Mouse (Mus musculus): Measurements from ENCODE around the gene Adssl1.

Gene Adssl1

GRCm38 (mm10) chr12:112592985-112593734 is 26.7 kb upstream of the Adssl1 start:
- no peak for DNase-seq (ENCODE audit: extremely low read depth, low read depth)

GRCm38 (mm10) chr12:112593951-112594915 is 25.6 kb upstream of the Adssl1 start:
- DNase-seq (ENCODE audit: extremely low read depth, low read depth) = peak; percentile 80

GRCm38 (mm10) chr12:112594989-112595388 is 24.9 kb upstream of the Adssl1 start:
- DNase-seq (ENCODE audit: extremely low read depth, low read depth) = peak; percentile 66

GRCm38 (mm10) chr12:112595626-112596025 is 24.2 kb upstream of the Adssl1 start:
- no peak for DNase-seq (ENCODE audit: extremely low read depth, low read depth)

- DNase-seq (ENCODE audit: extremely low read depth, low read depth) = no peak
Measured at GRCm38 (mm10) chr12:112596454-112596853, 23.4 kb upstream of the Adssl1 start.

- DNase-seq (ENCODE audit: extremely low read depth, low read depth) = no peak
Measured at GRCm38 (mm10) chr12:112596891-112597500, 22.8 kb upstream of the Adssl1 start.

GRCm38 (mm10) chr12:112597618-112598017 is 22.2 kb upstream of the Adssl1 start:
- DNase-seq (ENCODE audit: extremely low read depth, low read depth) = no peak

GRCm38 (mm10) chr12:112599198-112599597 is 20.6 kb upstream of the Adssl1 start:
- DNase-seq (ENCODE audit: extremely low read depth, low read depth) = peak; percentile 100

GRCm38 (mm10) chr12:112599942-112600611 is 19.8 kb upstream of the Adssl1 start:
- no peak for DNase-seq (ENCODE audit: extremely low read depth, low read depth)

GRCm38 (mm10) chr12:112604022-112604421 is 15.8 kb upstream of the Adssl1 start:
- DNase-seq (ENCODE audit: extremely low read depth, low read depth) = no peak

GRCm38 (mm10) chr12:112604709-112605649 is 14.9 kb upstream of the Adssl1 start:
- DNase-seq (ENCODE audit: extremely low read depth, low read depth) = no peak

GRCm38 (mm10) chr12:112605766-112606165 is 14.1 kb upstream of the Adssl1 start:
- peak; percentile 66 for DNase-seq (ENCODE audit: extremely low read depth, low read depth)

GRCm38 (mm10) chr12:112606998-112607397 is 12.8 kb upstream of the Adssl1 start:
- DNase-seq (ENCODE audit: extremely low read depth, low read depth) = no peak

- DNase-seq (ENCODE audit: extremely low read depth, low read depth) = no peak
Measured at GRCm38 (mm10) chr12:112609031-112609430, 10.8 kb upstream of the Adssl1 start.

- no peak for DNase-seq (ENCODE audit: extremely low read depth, low read depth)
Measured at GRCm38 (mm10) chr12:112616668-112617067, 3.2 kb upstream of the Adssl1 start.

- peak; percentile 85 for DNase-seq (ENCODE audit: extremely low read depth, low read depth)
Measured at GRCm38 (mm10) chr12:112617184-112617583, 2.7 kb upstream of the Adssl1 start.

GRCm38 (mm10) chr12:112617898-112618380 is 1.9 kb upstream of the Adssl1 start:
- peak; percentile 99 for DNase-seq (ENCODE audit: extremely low read depth, low read depth)

- no peak for DNase-seq (ENCODE audit: extremely low read depth, low read depth)
Measured at GRCm38 (mm10) chr12:112618981-112619685, 712 bp upstream of the Adssl1 start.

- peak; percentile 49 for DNase-seq (ENCODE audit: extremely low read depth, low read depth)
Measured at GRCm38 (mm10) chr12:112620354-112621061, 663 bp downstream of the Adssl1 start.

All from MEL-GATA-1-ER (cell line).